Mouse (Mus musculus): ENCODE measurements around the gene Cyp4a29. TPM values are rescaled to one million over a fixed set of nuclear protein-coding genes. Genes with fewer than 3 reads are reported as not detected.
"Not testable (repeated sequence)": the region's sequence is repeated elsewhere in the genome, so short reads cannot be mapped to it uniquely, and the experiment has no call there.

Cyp4a29 gene
- total RNA-seq (2021) (not detected), polyA plus RNA-seq (2012; rRNA removed) (not detected in 2 replicates)
- long read RNA-seq = 0 reads

DNA sequence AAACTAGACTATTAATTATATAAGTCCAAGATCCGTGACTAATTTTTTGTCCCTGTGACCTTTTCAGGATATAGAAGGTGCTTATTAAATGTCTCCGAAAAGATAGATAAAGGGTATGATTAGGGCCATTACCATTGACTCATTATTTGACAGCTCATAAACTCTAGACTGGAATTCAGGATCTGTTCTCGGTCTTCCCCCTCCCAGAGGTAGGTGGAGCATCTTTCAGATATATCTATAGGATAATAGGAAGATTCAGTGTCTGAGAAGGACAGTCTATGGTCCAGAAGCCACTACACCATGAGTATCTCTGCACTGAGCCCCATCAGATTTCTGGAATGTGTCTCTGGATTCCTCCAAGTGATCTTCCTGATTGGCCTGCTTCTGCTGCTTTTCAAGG, at the start of gene Cyp4a29:
Cyp4a29 (plus strand) TSS at position 301 of the 400 bp plus-strand sequence.
- intact Hi-C loops (cut with DNase I) = no loop called here
- Histone ChIP-seq H3K4me1 (ENCODE audit: control insufficient read depth, insufficient read depth, low read length) (no peaks in the 10 kb centered on the region), H3K9ac (ENCODE audit: low read depth, low read length) (no peak within 1 kb of the TSS), H3K27me3 (ENCODE audit: control insufficient read depth, insufficient read depth, low read length) (no peaks in the 10 kb centered on the region), H3K4me3 (no peak within 1 kb of the TSS), H3K79me2 (replicated peaks; ENCODE audit: control insufficient read depth, insufficient read depth, low read length) (no peaks in the 10 kb centered on the region), H3K27ac (no peak within 1 kb of the TSS), H3K36me3 (ENCODE audit: control insufficient read depth, insufficient read depth, low read length) (no peaks in the 10 kb centered on the region)
- no peak for DNase-seq
- WGBS = 70% methylated on average over 3 of the region's 3 CpGs
- TF ChIP-seq EP300 (IDR thresholded peaks at IDR 0.05; ENCODE audit: insufficient read depth, low read depth, low read length) (no peak), POLR2A (IDR thresholded peaks at IDR 0.05; ENCODE audit: insufficient read depth, low read depth, low read length) (no peak), CTCF (IDR thresholded peaks at IDR 0.05) (no peak)

DNA sequence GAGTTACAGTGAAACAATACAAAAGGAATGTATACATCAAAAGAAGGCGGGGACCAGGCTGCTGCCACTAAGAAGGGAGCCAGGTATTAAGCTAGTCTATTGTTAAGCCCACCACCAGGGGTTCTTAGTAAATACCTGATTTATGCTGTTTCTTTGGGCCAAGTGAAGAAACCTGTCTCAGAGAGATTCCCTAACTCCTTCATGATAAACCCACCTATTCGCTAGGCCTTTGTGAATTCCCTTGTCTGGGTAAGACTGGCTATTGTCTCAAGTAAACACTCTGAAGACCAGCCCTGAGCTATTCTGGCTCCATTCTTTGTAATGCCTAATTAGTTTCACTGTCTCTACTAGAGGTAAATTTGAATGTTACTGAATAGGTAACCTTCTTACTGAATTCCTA, 9.0 kb upstream of the Cyp4a29 start:
- H3K4me3 ChIP-seq; H3K4me1 ChIP-seq (ENCODE audit: control insufficient read depth, insufficient read depth, low read length); H3K79me2 ChIP-seq (replicated peaks; ENCODE audit: control insufficient read depth, insufficient read depth, low read length); H3K27ac ChIP-seq; DNase-seq; intact Hi-C loops (cut with DNase I); H3K27me3 ChIP-seq (ENCODE audit: control insufficient read depth, insufficient read depth, low read length); H3K36me3 ChIP-seq (ENCODE audit: control insufficient read depth, insufficient read depth, low read length); H3K9ac ChIP-seq (ENCODE audit: low read depth, low read length): not testable (repeated sequence)
- 80% methylated on average over 2 of the region's 2 CpGs for WGBS

DNA sequence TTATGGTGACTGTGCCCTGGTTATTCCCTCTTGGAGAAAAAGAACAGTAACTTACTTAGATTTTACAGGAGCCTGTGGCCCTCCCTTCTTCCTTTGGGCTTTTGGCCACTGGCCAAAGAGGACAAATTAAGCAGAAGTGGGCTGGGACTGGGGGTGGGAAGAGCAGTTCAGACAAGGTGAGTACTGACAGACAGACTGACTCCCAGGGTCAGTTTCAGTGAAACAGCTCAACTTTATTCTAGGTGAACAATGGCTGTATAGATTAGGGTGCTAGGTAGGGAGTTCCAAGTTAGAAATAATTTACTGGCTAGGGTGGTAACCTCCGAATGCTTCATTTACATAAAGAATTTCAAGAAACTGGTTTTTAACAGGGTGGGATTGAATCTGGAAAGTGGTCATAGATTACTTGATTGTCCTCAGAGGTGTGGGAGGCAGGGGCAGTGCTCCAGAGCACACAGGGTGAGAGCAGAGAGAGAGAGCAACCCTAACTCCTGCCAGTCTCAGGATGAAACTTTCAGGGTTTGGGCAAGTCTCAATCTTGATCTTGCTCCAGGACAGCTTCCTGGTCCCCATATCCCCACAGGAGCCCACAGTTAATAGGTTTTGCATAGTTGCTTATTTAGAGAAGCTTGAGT, 5.3 kb upstream of the Cyp4a29 start:
- intact Hi-C loops (cut with DNase I) = no loop called here
- Histone ChIP-seq H3K4me3 (no peak overlapping the region), H3K27ac (no peak overlapping the region), H3K27me3 (ENCODE audit: control insufficient read depth, insufficient read depth, low read length) (no peaks in the 10 kb centered on the region), H3K4me1 (ENCODE audit: control insufficient read depth, insufficient read depth, low read length) (no peaks in the 10 kb centered on the region), H3K9ac (ENCODE audit: low read depth, low read length) (no peak overlapping the region), H3K36me3 (ENCODE audit: control insufficient read depth, insufficient read depth, low read length) (no peaks in the 10 kb centered on the region), H3K79me2 (replicated peaks; ENCODE audit: control insufficient read depth, insufficient read depth, low read length) (no peaks in the 10 kb centered on the region)
- TF ChIP-seq CTCF (IDR thresholded peaks at IDR 0.05) (no peak), EP300 (IDR thresholded peaks at IDR 0.05; ENCODE audit: insufficient read depth, low read depth, low read length) (no peak), POLR2A (IDR thresholded peaks at IDR 0.05; ENCODE audit: insufficient read depth, low read depth, low read length) (no peak)
- DNase-seq = no peak
- 68% methylated on average over 1 of the region's 1 CpGs for WGBS

DNA sequence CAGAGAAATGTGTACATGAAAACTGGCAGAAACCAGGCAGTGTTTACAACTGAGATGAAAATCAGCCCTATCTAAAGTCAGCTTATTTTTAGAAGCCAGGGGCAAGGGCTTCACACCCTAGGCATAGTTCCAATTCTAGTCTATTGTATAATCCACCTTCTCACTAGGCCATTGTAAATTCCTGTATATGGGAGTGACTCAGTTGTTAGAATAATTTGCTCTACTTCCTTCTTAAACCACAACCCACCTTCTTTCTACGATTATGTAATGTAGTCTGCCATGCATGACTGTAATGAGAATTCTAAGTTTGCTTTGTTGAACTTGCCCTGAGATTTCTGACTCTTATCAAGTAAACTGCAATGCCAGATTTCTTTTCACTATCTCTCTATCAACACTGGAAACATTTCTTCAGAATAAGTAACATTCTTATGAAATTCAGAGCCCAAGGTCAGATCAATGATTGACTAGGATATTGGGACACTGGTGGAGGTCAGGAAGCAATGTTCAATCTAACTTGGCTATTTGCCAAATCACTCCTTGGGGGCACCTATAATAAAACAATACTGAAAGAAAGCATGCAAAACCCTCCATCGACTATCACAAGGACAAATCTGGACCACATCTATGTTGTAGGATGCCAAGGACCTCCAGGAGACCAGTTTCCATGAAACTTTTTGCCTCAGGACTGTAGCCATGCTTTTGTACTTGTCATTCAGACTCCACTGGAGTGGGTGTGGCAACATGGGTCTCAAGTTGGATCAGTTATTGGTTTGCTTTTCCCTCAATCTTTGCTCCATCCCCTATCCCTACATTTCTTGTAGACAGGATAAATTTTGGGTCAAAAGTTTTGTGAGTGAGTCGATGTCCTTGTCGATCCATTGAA, 23.0 kb downstream of the Cyp4a29 start:
- H3K27ac ChIP-seq; DNase-seq; intact Hi-C loops (cut with DNase I); H3K9ac ChIP-seq (ENCODE audit: low read depth, low read length); H3K27me3 ChIP-seq (ENCODE audit: control insufficient read depth, insufficient read depth, low read length); H3K79me2 ChIP-seq (replicated peaks; ENCODE audit: control insufficient read depth, insufficient read depth, low read length); H3K36me3 ChIP-seq (ENCODE audit: control insufficient read depth, insufficient read depth, low read length); H3K4me3 ChIP-seq; H3K4me1 ChIP-seq (ENCODE audit: control insufficient read depth, insufficient read depth, low read length): not testable (repeated sequence)
- 75% methylated on average over 3 of the region's 4 CpGs for WGBS

DNA sequence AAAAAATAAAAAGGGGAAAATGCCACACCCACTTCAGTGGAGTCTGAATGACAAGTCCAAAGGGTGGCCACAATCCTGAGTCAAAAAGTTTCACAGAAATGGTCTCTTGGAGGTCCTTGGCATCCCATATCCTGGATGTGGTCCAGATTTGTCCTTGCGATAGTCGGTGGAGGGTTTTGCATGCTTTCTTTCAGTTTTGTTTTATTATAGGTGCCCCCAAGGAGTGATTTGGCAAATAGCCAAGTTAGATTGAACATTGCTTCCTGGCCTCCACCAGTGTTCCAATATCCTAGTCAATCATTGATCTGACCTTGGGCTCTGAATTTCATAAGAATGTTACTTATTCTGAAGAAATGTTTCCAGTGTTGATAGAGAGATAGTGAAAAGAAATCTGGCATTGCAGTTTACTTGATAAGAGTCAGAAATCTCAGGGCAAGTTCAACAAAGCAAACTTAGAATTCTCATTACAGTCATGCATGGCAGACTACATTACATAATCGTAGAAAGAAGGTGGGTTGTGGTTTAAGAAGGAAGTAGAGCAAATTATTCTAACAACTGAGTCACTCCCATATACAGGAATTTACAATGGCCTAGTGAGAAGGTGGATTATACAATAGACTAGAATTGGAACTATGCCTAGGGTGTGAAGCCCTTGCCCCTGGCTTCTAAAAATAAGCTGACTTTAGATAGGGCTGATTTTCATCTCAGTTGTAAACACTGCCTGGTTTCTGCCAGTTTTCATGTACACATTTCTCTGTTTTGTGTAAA, 36.5 kb downstream of the Cyp4a29 start:
- H3K9ac ChIP-seq (ENCODE audit: low read depth, low read length); H3K27ac ChIP-seq; H3K4me1 ChIP-seq (ENCODE audit: control insufficient read depth, insufficient read depth, low read length); H3K27me3 ChIP-seq (ENCODE audit: control insufficient read depth, insufficient read depth, low read length); intact Hi-C loops (cut with DNase I); H3K79me2 ChIP-seq (replicated peaks; ENCODE audit: control insufficient read depth, insufficient read depth, low read length); H3K36me3 ChIP-seq (ENCODE audit: control insufficient read depth, insufficient read depth, low read length); H3K4me3 ChIP-seq; DNase-seq: not testable (repeated sequence)
- WGBS = 78% methylated on average over 2 of the region's 3 CpGs

DNA sequence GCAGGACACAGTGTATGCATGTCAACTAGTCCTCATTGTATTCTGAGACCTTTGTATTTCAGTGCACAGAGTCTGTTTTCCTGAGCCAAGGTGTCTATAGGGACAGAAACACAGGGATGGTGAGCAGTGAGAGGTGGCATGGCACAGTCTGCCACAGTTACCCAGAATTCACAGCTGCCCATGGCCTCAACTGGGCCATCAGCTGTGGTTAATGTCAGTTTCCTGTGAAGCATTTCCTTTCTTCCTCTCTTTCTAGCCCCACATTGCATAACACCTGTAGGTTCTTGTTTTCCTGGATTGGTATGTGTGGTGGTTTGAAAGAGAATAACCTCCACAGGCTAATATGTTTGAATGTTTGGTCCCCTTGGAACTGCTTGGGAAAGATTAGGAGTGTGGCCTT, 38.5 kb downstream of the Cyp4a29 start:
- Histone ChIP-seq H3K27ac (no peak overlapping the region), H3K27me3 (ENCODE audit: control insufficient read depth, insufficient read depth, low read length) (no peaks in the 10 kb centered on the region), H3K9ac (ENCODE audit: low read depth, low read length) (no peak overlapping the region), H3K4me1 (ENCODE audit: control insufficient read depth, insufficient read depth, low read length) (no peaks in the 10 kb centered on the region), H3K4me3 (no peak overlapping the region), H3K79me2 (replicated peaks; ENCODE audit: control insufficient read depth, insufficient read depth, low read length) (no peaks in the 10 kb centered on the region), H3K36me3 (ENCODE audit: control insufficient read depth, insufficient read depth, low read length) (no peaks in the 10 kb centered on the region)
- no peak for DNase-seq
- TF ChIP-seq EP300 (IDR thresholded peaks at IDR 0.05; ENCODE audit: insufficient read depth, low read depth, low read length) (no peak), CTCF (IDR thresholded peaks at IDR 0.05) (no peak), POLR2A (IDR thresholded peaks at IDR 0.05; ENCODE audit: insufficient read depth, low read depth, low read length) (no peak)
- intact Hi-C loops (cut with DNase I) = no loop called here

DNA sequence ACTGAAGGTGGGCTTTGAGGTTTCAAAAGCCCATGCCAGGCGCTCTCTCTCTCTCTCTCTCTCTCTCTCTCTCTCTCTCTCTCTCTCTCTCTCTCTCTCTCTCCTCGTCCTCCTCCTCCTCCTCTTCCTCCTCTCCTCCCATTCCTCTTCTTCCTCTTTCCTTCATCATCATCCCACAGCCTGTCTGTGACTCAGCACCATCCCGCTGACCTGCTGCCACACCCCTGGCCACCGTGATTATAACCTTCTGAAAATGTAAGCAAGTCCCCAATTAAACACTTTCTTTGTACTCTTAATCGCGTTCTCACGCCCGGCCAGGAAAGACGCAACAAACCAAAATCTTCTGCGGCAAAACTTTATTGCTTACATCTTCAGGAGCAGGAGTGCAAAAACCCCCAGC, 38.9 kb downstream of the Cyp4a29 start:
- intact Hi-C loops (cut with DNase I); H3K4me1 ChIP-seq (ENCODE audit: control insufficient read depth, insufficient read depth, low read length); H3K27me3 ChIP-seq (ENCODE audit: control insufficient read depth, insufficient read depth, low read length); DNase-seq; H3K27ac ChIP-seq; H3K36me3 ChIP-seq (ENCODE audit: control insufficient read depth, insufficient read depth, low read length); H3K4me3 ChIP-seq; H3K79me2 ChIP-seq (replicated peaks; ENCODE audit: control insufficient read depth, insufficient read depth, low read length); H3K9ac ChIP-seq (ENCODE audit: low read depth, low read length): not testable (repeated sequence)
- 17% methylated on average over 10 of the region's 10 CpGs for WGBS

DNA sequence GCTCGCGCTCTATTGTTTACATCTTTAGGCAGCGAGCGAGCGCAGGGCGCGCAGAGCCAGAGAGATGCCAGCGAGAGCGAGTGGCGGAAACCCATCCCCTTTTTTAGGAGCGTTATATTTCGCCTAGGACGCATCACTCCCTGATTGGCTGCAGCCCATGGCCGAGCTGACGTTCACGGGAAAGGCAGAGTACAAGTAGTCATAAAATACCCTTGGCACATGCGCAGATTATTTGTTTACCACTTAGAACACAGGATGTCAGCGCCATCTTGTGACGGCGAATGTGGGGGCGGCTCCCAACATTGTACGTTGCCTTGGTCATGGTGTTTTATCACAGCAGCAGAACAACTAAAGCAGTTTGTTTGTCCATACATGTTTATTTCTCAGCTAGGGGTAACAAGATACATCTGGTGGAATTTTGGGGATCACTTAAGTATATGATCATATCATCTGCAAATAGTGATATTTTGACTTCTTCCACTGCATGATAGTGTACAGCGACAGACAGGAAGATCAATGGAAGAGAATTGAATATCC, 39.4 kb downstream of the Cyp4a29 start:
- H3K27ac ChIP-seq; H3K9ac ChIP-seq (ENCODE audit: low read depth, low read length); H3K27me3 ChIP-seq (ENCODE audit: control insufficient read depth, insufficient read depth, low read length); H3K4me1 ChIP-seq (ENCODE audit: control insufficient read depth, insufficient read depth, low read length); H3K36me3 ChIP-seq (ENCODE audit: control insufficient read depth, insufficient read depth, low read length); H3K4me3 ChIP-seq; intact Hi-C loops (cut with DNase I); DNase-seq; H3K79me2 ChIP-seq (replicated peaks; ENCODE audit: control insufficient read depth, insufficient read depth, low read length): not testable (repeated sequence)
- 17% methylated on average over 22 of the region's 23 CpGs for WGBS
